Mouse (Mus musculus): Measurements from ENCODE around the gene Hmgb1.

GRCm38 (mm10) chr5:149178095-149178494, 6.2 kb downstream of the Hmgb1 start:
- TF ChIP-seq CTCF (IDR thresholded peaks at IDR 0.05; ENCODE audit: control insufficient read depth, insufficient read depth, low read length), result no peak
- no peak for TF ChIP-seq POLR2A (IDR thresholded peaks at IDR 0.05; ENCODE audit: borderline replicate concordance, control insufficient read depth, low read depth, low read length)

Measured in bone marrow, adult 2 months (tissue).